Mouse (Mus musculus) heart, adult 9 months (tissue): ENCODE measurements at regions not wholly inside any gene's neighbourhood (a gene's known extent, or its start where the extent isn't known, plus 50 kb on each side); places are given as distances from the start of the nearest gene placed in this dataset.

Experiments used
- DNase-seq, 2 experiments: peaks; one replicate each; pipeline ENCODE4 v3.0.0; 2022; ENCODE audit warnings: low spot score in 2 of 2

GRCm38 (mm10) chr15:57543985-57544384 is 66.6 kb upstream of the Slc22a22 start:
- no peak for DNase-seq

DNA sequence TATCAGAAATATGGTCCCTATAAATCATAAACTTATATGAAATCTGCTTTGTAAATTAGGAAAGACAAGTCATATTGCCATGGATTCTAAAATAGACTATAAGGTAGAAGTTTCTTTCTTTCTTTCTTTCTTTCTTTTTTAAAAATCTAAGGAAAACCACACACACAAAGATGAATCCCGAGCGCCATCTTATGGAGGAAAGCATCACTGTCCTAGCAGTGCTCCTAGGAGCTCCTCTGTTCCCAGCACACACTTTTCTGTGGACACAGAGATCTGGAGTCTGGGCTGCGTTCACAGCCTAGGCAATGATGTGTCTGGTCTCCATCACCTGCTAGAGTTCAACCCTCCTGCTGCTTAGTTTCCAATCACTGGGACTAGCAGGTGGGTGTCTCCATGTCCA is 65.2 kb upstream of the Slc22a22 start:
- DNase-seq = no peak

DNA sequence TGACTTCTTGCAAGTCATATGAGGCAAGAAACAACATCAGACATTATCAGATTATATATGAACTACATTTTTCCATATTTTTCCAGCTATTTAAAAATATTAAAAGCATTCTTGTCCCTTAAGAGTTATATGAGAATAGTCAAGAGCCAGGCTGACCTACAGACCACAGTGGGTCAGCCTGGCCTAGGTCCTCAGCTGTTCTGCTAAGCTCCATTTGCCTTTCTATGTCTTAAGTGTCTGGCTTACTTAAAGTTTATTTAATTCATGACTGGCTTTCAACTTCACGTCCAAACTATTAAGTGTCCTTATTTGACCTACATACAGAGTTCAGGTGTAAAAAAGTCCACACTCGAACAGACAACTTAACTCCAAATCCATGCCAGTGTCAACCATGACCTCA is 58.1 kb upstream of the Slc22a22 start:
- DNase-seq = no peak
